Mouse (Mus musculus): ENCODE measurements at regions not wholly inside any gene's neighbourhood (a gene's known extent, or its start where the extent isn't known, plus 50 kb on each side); places are given as distances from the start of the nearest gene placed in this dataset.
A peak's percentile ranks its signal among the peaks of the same experiment; 100 is the strongest.

DNA sequence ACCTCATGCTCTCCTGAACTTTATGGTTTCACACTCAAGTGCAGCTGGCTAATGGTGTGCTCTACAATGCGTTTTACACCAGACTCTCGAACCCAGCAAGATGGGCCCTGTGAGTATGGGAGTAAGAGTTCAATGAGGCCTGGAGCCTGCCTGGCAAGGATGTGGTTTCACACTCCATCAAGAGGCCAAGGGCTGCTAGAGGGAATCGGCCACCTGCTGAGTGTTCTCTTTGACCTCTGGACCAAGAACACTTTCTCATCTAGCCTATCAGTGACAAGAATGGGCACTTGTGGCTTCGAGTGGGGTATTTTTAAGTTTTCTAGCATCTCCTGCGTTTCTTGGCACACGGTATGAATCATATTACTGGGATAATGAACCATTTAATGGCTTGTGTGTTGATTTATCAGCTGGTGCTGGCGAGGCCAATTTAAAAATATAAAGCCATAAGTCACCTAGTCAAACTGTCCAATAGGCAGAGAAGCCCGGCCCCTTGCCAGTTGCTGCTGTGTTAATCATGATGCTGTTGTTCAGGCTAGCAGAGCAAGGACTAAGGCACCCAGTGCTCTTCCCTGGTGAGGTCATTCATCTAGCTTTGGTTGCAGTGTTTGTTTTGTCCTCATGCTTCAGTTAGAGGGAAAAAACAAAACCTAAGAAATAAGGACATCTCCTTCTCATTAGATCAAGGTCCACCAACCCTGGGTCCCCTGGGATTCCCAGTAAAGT lies 157.7 kb downstream of the Zfp619 start:
- no peak for DNase-seq (ENCODE audit: low read depth)
- TF ChIP-seq POLR2A (IDR thresholded peaks at IDR 0.05; ENCODE audit: borderline replicate concordance, extremely low read depth, insufficient read depth, insufficient read length, poor library complexity, severe bottlenecking) (no peak), CTCF (IDR thresholded peaks at IDR 0.05; ENCODE audit: borderline replicate concordance, extremely low read depth, insufficient read depth, insufficient read length) (no peak)

DNA sequence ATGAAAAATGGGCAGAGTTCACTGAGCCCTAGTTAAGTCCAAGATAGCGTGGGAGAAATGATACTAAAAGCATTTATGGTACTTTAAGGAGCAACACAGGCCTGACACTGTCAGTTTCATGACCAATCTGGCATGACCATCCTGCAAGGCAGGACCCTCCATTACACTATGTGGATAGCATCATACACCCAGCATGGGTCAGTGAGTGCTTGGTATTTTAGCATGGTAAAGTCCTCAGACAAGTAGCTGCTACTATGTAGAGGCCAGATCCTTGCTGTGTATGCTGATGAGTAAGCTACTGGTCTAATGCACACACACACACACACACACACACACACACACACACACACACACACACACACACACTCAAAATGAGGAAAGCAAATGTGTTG lies 158.3 kb downstream of the Zfp619 start:
- no peak for DNase-seq (ENCODE audit: low read depth)
- TF ChIP-seq POLR2A (IDR thresholded peaks at IDR 0.05; ENCODE audit: borderline replicate concordance, extremely low read depth, insufficient read depth, insufficient read length, poor library complexity, severe bottlenecking), result no peak
- no peak for TF ChIP-seq CTCF (IDR thresholded peaks at IDR 0.05; ENCODE audit: borderline replicate concordance, extremely low read depth, insufficient read depth, insufficient read length)

DNA sequence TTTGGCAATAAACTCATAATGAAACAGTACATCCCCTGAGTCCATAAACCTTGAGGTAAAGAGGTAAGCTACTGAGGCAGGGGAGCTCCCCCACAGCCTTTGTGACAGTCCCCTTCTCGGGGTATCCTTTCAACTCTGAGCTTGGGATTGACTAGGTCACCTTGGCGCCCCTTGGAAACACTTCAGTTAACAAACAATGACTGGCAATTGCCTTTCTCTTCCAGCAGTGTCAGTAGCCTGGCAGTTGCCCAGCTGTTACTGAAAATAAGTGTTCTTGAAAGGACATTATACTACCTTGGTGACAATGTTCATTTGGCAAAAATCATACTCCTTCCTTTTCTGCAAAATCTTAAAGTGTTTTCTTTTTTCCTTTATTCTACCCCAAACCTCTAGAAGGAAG lies 162.8 kb downstream of the Zfp619 start:
- TF ChIP-seq CTCF (IDR thresholded peaks at IDR 0.05; ENCODE audit: borderline replicate concordance, extremely low read depth, insufficient read depth, insufficient read length) (no peak), POLR2A (IDR thresholded peaks at IDR 0.05; ENCODE audit: borderline replicate concordance, extremely low read depth, insufficient read depth, insufficient read length, poor library complexity, severe bottlenecking) (no peak)
- no peak for DNase-seq (ENCODE audit: low read depth)

DNA sequence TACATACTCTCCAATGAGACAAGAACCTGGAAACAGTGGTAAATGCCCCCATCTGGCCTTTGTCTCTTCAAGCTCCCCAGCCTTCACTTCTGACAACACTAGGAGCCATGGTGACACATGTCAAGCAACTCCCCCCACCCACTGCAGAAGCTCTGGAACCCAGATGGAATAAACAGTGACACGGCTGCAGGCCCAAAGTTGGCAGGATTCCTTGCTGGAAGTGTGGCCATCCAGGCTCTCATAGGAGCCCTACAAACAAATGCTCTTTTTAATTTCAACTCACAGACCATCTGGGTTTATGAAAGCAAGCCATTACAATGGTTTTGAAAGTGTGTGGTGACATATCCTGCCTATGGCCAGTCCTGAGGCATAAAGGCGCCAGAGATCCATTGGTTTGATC lies 179.0 kb downstream of the Zfp619 start:
- no peak for TF ChIP-seq CTCF (IDR thresholded peaks at IDR 0.05; ENCODE audit: borderline replicate concordance, extremely low read depth, insufficient read depth, insufficient read length)
- no peak for DNase-seq (ENCODE audit: low read depth)

DNA sequence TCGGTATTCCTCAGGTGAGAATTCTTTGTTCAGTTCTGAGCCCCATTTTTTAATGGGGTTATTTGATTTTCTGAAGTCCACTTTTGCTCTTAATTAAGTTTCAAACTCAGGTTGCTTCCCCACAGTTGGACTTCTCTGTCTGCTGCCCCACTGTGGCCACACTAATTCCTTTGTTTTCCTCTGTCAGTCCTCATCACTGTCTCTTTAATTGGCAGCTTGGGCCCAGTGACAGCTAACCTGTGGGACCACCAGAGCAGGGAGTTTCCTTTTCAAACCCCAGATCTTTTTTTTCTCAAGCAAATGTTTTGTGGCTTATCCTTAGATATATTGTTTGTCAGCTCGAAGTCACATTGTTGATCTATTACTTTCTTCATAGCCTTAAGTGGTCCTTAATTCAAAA lies 183.9 kb downstream of the Zfp619 start:
- DNase-seq (ENCODE audit: low read depth), result no peak
- TF ChIP-seq POLR2A (IDR thresholded peaks at IDR 0.05; ENCODE audit: borderline replicate concordance, extremely low read depth, insufficient read depth, insufficient read length, poor library complexity, severe bottlenecking) (no peak), CTCF (IDR thresholded peaks at IDR 0.05; ENCODE audit: borderline replicate concordance, extremely low read depth, insufficient read depth, insufficient read length) (no peak)

DNA sequence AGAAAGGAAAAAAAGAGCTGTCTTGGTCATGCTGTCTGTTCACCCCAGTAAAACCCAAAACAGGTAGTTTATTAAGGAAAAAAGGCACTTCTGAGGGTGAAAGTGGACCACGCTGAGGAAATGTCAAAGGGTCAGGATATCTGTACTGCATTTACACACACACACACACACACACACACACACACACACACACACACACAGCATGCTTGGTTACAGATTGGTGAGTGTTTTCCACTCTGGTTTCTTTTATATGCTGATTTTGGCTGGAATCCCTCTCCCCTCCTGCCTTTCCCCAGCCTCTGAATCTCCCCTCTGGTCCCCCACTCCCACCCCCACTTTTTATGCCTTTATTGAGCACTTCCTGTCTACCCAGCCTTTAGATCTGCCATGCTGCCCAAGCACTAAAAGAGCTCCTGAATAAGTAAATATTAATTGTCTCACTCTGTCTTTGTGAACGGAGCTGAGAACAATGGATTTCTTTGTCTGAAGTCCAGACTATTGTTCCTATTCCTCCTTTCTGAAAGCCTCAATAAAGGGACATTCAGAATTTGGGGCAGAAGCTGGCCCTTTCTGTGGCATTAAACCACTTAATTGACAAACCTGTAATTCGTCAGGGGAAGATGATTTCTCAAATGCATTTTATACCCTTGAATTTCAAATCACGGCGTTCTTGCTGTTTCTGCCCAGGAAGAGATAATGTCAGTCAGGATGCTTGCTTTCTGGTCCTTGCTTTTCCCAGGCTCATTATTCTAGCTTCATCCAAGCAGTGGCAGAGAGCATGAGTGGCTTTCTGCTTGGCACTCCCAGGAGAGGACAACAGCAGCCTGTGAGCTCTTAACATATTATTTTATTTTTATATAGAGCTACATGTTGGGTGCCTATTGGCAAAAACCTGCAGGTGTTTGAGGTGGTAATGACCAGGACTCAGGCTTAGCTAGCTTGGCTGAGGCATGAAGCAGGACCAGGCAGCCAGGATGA lies 187.8 kb downstream of the Zfp619 start:
- DNase-seq (ENCODE audit: low read depth), result peak; percentile 67

DNA sequence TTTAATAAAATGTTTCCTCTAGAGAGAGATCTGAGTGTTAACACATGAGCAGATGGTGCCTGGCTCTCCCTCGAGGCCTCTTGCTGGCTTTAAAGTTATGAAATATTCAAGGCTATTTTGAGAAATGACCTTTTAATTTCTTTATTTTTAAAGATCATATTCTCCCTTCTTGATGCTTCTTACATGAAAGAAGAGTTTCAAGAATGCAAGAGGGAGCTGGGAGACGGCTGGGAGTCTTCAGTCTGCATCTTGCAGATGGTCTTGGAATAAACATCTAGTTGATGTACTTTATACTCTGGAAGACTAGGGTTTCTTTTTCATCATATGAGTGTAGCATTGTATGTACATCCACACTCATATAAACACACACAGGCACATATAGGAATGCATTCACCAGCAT lies 189.0 kb downstream of the Zfp619 start:
- peak; percentile 10 for DNase-seq (ENCODE audit: low read depth)
- TF ChIP-seq CTCF (IDR thresholded peaks at IDR 0.05; ENCODE audit: borderline replicate concordance, extremely low read depth, insufficient read depth, insufficient read length) (no peak), POLR2A (IDR thresholded peaks at IDR 0.05; ENCODE audit: borderline replicate concordance, extremely low read depth, insufficient read depth, insufficient read length, poor library complexity, severe bottlenecking) (no peak)

More for the DNA sequence above, 187.8 kb downstream of the Zfp619 start:
- TF ChIP-seq POLR2A (IDR thresholded peaks at IDR 0.05; ENCODE audit: borderline replicate concordance, extremely low read depth, insufficient read depth, insufficient read length, poor library complexity, severe bottlenecking) (no peak), CTCF (IDR thresholded peaks at IDR 0.05; ENCODE audit: borderline replicate concordance, extremely low read depth, insufficient read depth, insufficient read length) (no peak)

DNA sequence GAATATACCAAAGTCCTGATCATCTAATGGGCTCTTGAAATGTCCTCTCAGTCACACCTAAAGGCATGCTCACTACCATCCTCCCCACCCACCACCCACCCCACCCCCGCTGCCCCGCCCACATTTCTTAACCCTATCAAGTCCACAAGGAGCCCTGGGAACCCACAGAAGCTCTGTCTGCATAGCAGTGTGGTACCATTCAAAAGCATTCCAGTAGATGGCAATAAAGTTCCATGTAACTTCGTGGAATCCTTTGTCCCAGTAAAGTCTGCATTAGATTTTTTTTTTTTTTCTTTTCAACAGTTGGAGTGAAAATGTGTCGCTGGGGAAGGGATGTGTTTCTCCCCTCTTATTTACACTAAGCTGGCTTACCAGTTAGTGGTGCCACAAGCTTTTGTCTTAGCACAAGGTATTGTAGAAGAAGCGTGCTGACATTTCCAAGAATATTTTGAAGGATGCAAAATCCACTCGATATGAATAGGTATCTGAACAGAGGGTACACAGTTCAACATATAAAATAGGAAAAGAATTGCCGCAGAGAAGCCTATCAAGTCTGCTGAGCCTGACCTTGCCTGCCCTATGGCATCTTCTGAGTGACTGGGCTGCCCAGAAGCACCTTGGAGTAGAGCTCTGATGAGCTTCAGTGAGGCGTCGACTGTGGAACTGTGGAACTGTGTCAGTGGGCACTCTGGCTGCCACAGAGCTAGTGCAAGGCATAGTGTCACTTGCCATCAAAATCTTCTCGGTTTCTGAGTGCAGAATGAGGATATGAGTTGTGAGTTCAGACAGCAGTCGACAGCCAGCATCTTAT lies 199.0 kb downstream of the Zfp619 start:
- TF ChIP-seq CTCF (IDR thresholded peaks at IDR 0.05; ENCODE audit: borderline replicate concordance, extremely low read depth, insufficient read depth, insufficient read length) (peak; percentile 53; the same call in 1 of the 2 replicates), POLR2A (IDR thresholded peaks at IDR 0.05; ENCODE audit: borderline replicate concordance, extremely low read depth, insufficient read depth, insufficient read length, poor library complexity, severe bottlenecking) (no peak)
- DNase-seq (ENCODE audit: low read depth), result peak; percentile 82

DNA sequence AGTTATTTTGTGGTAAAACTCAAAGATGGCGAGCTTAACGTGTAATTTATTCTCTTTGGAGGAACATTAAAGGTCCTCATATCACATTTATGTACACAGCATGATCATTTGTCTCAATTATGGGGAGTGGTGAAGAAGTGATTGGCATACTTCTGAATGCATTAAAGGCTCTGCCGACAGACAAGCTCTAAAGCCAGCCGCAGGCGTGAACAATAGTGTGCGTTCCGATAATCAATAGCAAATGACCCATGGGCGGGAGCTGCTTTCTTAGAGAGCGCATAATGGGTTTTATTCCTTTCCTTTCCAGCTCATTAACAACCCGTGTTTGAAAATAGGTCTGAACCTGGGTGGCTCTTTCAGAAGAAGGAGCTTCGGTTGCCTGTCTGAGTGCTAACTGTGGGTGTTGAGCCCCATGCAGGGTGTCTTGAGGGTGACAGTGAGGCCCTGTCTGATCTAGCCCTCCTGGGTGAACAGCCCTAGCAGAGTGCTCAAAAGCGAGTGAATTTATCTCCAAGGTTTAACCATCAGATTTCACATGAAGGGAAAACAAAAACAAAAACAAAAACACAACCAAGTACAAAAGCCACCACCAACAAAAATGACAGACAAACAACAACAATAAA lies 210.5 kb downstream of the Zfp619 start:
- peak; percentile 38 for DNase-seq (ENCODE audit: low read depth)
- no peak for TF ChIP-seq POLR2A (IDR thresholded peaks at IDR 0.05; ENCODE audit: borderline replicate concordance, extremely low read depth, insufficient read depth, insufficient read length, poor library complexity, severe bottlenecking)

DNA sequence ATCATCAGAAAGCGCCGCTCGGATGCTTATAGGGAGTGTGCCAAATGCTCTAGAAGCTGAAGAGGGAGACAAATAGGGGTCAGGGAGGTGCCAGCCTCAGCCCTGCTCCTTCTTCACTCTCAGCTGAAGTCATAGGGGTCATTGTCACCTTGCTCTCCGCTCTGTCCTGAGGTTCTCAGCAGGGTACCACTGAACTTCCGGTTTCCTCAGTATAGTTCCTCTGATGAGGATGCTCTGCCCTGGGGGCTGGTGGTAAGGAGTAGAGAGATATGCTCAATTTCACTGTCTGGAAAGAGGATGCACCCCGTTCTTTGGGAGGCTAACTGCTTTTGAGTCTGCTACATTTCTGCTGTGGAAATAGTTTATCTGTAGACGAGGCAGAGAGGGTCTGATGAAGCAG lies 211.4 kb downstream of the Zfp619 start:
- no peak for TF ChIP-seq CTCF (IDR thresholded peaks at IDR 0.05; ENCODE audit: borderline replicate concordance, extremely low read depth, insufficient read depth, insufficient read length)
- no peak for TF ChIP-seq POLR2A (IDR thresholded peaks at IDR 0.05; ENCODE audit: borderline replicate concordance, extremely low read depth, insufficient read depth, insufficient read length, poor library complexity, severe bottlenecking)
- no peak for DNase-seq (ENCODE audit: low read depth)

DNA sequence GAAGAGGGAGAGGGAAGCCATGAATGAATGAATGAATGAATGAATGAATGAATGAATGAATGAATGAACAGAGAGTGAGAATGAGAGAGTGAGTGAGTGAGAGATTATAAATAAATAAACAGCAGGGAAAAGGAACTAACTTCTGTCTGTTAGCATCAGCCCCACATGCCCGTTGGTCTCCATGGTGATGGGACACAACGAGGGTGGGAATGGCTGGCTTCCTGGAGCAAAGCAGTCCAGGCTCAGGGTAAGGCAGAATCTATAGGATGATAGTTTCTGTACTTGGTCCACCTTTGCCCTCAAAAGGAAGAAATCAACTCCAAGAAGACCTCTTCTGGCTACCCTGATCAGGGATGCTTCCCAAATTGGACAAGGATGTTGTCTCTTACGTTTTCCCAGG lies 212.2 kb downstream of the Zfp619 start:
- peak; percentile 20 for DNase-seq (ENCODE audit: low read depth)
- TF ChIP-seq POLR2A (IDR thresholded peaks at IDR 0.05; ENCODE audit: borderline replicate concordance, extremely low read depth, insufficient read depth, insufficient read length, poor library complexity, severe bottlenecking) (no peak), CTCF (IDR thresholded peaks at IDR 0.05; ENCODE audit: borderline replicate concordance, extremely low read depth, insufficient read depth, insufficient read length) (no peak)
